Mouse (Mus musculus) neural tube, embryonic 15.5 days (tissue): ENCODE data around the gene Eif4e1b. TPM values are rescaled to one million over a fixed set of nuclear protein-coding genes. Genes with fewer than 3 reads are reported as not detected.

Source experiments
- ATAC-seq: fragments of 200-750 bp; cut with Nextera tagmentation; 2 replicates; pipeline ENCODE4 v1.8.0; 2017; ENCODE audit warnings: mild to moderate bottlenecking, moderate TSS enrichment, moderate library complexity; ENCODE audit not compliant: low FRiP score
- H3K27ac ChIP-seq: fragments of 300-500 bp; sonication (generic); replicated peaks from 2 replicates; pipeline ENCODE4 v1.5.1; 2015; ENCODE audit warnings: mild to moderate bottlenecking, inconsistent platforms
- H3K27me3 ChIP-seq: fragments of 300-500 bp; sonication (generic); replicated peaks from 2 replicates; pipeline ENCODE4 v1.6.1; 2015; ENCODE audit warnings: inconsistent platforms
- H3K36me3 ChIP-seq: fragments of 300-500 bp; sonication (generic); 2 replicates; pipeline ENCODE4 v1.6.1; 2015; ENCODE audit warnings: inconsistent platforms
- H3K4me1 ChIP-seq: fragments of 300-500 bp; sonication (generic); 2 replicates; pipeline ENCODE4 v1.6.1; 2015; ENCODE audit warnings: inconsistent platforms
- H3K4me2 ChIP-seq: fragments of 300-500 bp; sonication (generic); 2 replicates; pipeline ENCODE4 v1.6.1; 2015; ENCODE audit warnings: inconsistent platforms, mild to moderate bottlenecking, moderate library complexity
- H3K4me3 ChIP-seq: fragments of 300-500 bp; sonication (generic); replicated peaks from 2 replicates; pipeline ENCODE4 v1.5.1; 2015; ENCODE audit warnings: mild to moderate bottlenecking, inconsistent platforms
- H3K9ac ChIP-seq: fragments of 300-500 bp; sonication (generic); replicated peaks from 2 replicates; pipeline ENCODE4 v1.6.1; 2015; ENCODE audit warnings: mild to moderate bottlenecking, inconsistent platforms
- H3K9me3 ChIP-seq: fragments of 300-500 bp; sonication (generic); replicated peaks from 2 replicates; pipeline ENCODE4 v1.6.1; 2016; ENCODE audit warnings: inconsistent platforms
- WGBS: fragments of 180-500 bp; shearing (Covaris S2); methylation state at CpG from one replicate; pipeline ENCODE4 v1.1.7; 2015; ENCODE audit warnings: mixed read lengths; 5-methylcytosine and 5-hydroxymethylcytosine counted together
- polyA plus RNA-seq: library from polyadenylated mRNA; unstranded; fragments of >200 nt; fragmentation: Nextera tagmentation; extraction: Ambion mirVana; gene quantifications from 2 replicates; pipeline ENCODE4 v1.2.1, GENCODE M21; 2015

The Eif4e1b gene
- polyA plus RNA-seq, result not detected in 2 replicates

DNA sequence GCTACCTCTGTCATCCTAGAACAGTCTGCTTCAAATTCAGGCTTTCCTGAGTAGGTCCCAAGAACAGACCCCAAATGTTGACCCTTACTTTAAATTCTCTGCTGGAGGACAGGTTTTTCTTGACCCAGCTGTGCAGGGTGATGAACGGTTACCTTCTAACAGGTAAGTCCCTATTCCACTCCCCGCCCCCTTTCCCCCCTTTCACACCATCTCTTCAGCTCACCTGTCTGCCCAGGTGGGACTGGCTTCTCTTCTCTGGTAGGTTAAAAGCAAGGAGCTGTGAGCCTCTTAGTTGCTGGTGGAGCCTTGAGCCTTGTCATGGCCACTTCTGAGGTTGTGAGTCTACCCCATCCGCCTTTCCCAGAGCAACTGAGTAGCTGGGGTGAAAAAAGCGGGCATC, at the start of gene Eif4e1b:
Gene Eif4e1b, plus strand, starts transcription at position 301 of the 400 bp plus-strand sequence.
- Histone ChIP-seq H3K27ac (no peak within 1 kb of the TSS), H3K4me1 (peaks cover 6% of the 10 kb centered on the region; the same call in 1 of the 2 replicates), H3K4me2 (no peak within 1 kb of the TSS), H3K9me3 (no peaks in the 10 kb centered on the region), H3K36me3 (no peaks in the 10 kb centered on the region), H3K9ac (no peak within 1 kb of the TSS), H3K4me3 (no peak within 1 kb of the TSS), H3K27me3 (no peaks in the 10 kb centered on the region)
- WGBS, result 90% methylated on average over 4 of the region's 4 CpGs
- ATAC-seq, result no peak

DNA sequence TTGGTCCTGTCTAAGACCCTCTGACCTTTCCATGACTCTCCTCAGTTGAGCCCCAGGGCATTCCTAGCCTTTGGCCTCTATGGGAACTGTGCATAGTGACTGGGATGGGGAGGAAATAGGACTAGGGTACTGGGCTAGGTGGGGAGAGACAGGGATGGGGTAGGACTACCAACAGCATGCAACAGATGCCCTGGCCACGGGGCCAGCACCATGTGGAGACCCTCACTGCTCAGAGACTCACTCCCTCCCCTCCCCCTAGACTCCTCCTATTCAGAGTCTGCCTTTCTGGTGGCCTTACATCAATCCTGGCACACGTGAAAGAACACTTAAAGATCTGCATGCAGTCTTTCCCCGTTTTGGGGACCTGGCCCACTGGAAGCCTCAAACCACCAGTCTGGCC, 46.9 kb upstream of the Eif4e1b start:
- H3K27me3 ChIP-seq, result peaks cover 24% of the 10 kb centered on the region
- peaks cover 59% of the 10 kb centered on the region for H3K36me3 ChIP-seq
- 21% methylated on average over 3 of the region's 3 CpGs for WGBS
- 0 out of 2 replicates have a peak, but pooled peaks have one; percentile 7 for ATAC-seq
- H3K27ac ChIP-seq, result no peak overlapping the region
- peaks cover 14% of the 10 kb centered on the region for H3K4me1 ChIP-seq
- no peaks in the 10 kb centered on the region for H3K9me3 ChIP-seq
- no peak overlapping the region for H3K4me2 ChIP-seq
- H3K4me3 ChIP-seq, result no peak overlapping the region
- no peak overlapping the region for H3K9ac ChIP-seq

DNA sequence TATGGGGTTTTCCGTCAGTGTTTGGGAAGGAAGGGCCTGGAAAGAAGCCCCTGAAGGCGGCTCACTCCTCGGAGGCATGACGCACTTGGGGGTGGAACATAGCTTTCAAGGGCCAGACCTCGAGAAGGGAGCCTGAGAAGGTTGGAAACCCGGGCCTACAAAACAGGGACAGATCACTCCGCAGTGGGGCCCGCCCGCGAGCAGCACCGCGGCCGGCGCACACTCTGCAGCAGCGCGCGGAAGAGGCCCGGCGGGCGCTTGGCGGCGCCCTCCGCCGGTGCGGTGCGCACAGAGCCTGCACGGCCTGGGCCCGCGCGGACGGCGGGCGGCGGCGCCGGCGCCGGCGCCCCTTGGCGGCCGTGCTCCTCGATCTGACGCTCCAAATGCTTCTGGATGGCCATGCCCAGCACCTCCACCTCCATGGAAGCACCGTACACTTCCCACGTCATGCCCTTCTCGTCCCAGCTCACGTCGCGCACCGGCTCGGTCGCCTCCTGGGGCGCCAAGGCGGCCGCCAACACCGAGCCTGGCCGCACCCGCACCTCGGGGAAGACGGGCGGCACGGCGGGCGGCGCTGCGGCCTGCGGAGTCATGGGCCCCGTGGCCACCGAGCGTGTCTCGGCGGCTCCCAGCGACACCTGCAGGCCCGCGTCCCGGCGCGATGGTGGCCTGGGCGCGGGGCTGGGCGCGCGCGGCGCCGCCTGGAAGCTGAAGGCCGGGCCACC, 46.1 kb upstream of the Eif4e1b start:
- WGBS, result 3% methylated on average over 68 of the region's 87 CpGs
- peak; percentile 45; the same call in 1 of the 2 replicates for ATAC-seq
- H3K36me3 ChIP-seq, result peaks cover 59% of the 10 kb centered on the region
- no peak overlapping the region for H3K27ac ChIP-seq
- peaks cover 24% of the 10 kb centered on the region for H3K27me3 ChIP-seq
- H3K9ac ChIP-seq, result no peak overlapping the region
- no peaks in the 10 kb centered on the region for H3K9me3 ChIP-seq
- peak overlapping the region; percentile 14 for H3K4me3 ChIP-seq
- peak overlapping the region; percentile 48 for H3K4me2 ChIP-seq
- peaks cover 14% of the 10 kb centered on the region for H3K4me1 ChIP-seq

GRCm38 (mm10) chr13:54738213-54738601, 45.6 kb upstream of the Eif4e1b start:
- Histone ChIP-seq H3K4me1 (peaks cover 14% of the 10 kb centered on the region), H3K4me3 (peak overlapping the region; percentile 14), H3K4me2 (peak overlapping the region; percentile 48), H3K27ac (no peak overlapping the region), H3K27me3 (peaks cover 24% of the 10 kb centered on the region), H3K9me3 (no peaks in the 10 kb centered on the region), H3K36me3 (peaks cover 59% of the 10 kb centered on the region), H3K9ac (no peak overlapping the region)
- WGBS, result 8% methylated on average over 34 of the region's 34 CpGs
- 0 out of 2 replicates have a peak, but pooled peaks have one; percentile 2 for ATAC-seq

DNA sequence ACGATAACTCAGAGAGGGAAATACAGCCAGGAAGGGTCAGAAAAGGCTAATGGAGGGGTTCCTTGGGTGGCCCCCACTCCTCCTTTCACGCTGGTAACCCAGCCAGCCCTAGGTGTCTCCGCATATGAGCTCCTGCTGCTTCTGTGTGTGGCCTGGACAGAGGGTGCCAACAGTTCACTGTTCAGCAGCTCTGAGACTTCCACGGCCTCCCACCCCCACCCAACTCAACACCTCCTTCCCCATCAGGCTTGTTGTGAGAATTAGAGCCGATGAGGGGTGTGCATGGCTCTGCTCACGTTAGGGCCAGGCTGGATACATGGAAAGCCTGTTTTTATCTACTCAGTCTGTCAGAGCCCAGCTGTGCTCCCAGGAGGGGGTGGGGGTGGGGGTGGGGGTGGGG, 37.7 kb upstream of the Eif4e1b start:
- Histone ChIP-seq H3K27me3 (peaks cover 3% of the 10 kb centered on the region; the same call in 1 of the 2 replicates), H3K4me1 (peaks cover 53% of the 10 kb centered on the region), H3K9ac (0 out of 2 replicates have a peak overlapping the region, but pooled peaks have one; percentile 6), H3K36me3 (peaks cover 7% of the 10 kb centered on the region; the same call in 1 of the 2 replicates), H3K4me2 (peak overlapping the region; percentile 73), H3K4me3 (no peak overlapping the region), H3K27ac (no peak overlapping the region), H3K9me3 (no peaks in the 10 kb centered on the region)
- no peak for ATAC-seq
- WGBS, result 40% methylated on average over 6 of the region's 6 CpGs

GRCm38 (mm10) chr13:54746896-54747295, 36.9 kb upstream of the Eif4e1b start:
- no peaks in the 10 kb centered on the region for H3K9me3 ChIP-seq
- H3K4me1 ChIP-seq, result peaks cover 58% of the 10 kb centered on the region
- H3K27ac ChIP-seq, result no peak overlapping the region
- no peak overlapping the region for H3K9ac ChIP-seq
- H3K36me3 ChIP-seq, result no peaks in the 10 kb centered on the region; the same call in 1 of the 2 replicates
- WGBS, result 35% methylated on average over 10 of the region's 10 CpGs
- peak overlapping the region; percentile 73 for H3K4me2 ChIP-seq
- ATAC-seq, result no peak
- H3K4me3 ChIP-seq, result peak overlapping the region; percentile 62
- peaks cover 4% of the 10 kb centered on the region; the same call in 1 of the 2 replicates for H3K27me3 ChIP-seq

- Histone ChIP-seq H3K27ac (peak overlapping the region; percentile 91), H3K4me1 (peaks cover 65% of the 10 kb centered on the region), H3K9ac (peak overlapping the region; percentile 74), H3K36me3 (no peaks in the 10 kb centered on the region), H3K9me3 (no peaks in the 10 kb centered on the region), H3K4me3 (peak overlapping the region; percentile 62), H3K4me2 (peak overlapping the region; percentile 73), H3K27me3 (peaks cover 4% of the 10 kb centered on the region; the same call in 1 of the 2 replicates)
- ATAC-seq, result no peak
- WGBS, result 83% methylated on average over 8 of the region's 8 CpGs
Measured at GRCm38 (mm10) chr13:54748190-54748589, 35.6 kb upstream of the Eif4e1b start.

DNA sequence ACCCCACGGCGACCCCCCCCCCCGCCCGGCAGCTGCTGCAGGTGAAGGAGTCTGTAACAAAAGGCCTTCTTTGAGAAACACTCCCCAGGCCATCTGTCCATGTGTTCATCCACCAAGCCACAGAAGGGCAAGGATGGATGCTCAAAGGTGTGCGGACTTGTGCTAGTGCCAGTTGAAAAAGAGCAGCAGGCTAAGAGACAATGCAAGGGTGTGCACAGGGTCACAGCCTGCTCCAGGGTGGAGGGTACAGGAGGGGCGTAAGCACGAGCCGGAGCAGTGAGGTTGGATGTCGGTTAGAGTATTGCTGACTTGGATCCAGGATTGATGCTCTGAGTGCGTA, 35.1 kb upstream of the Eif4e1b start:
- H3K9me3 ChIP-seq, result no peaks in the 10 kb centered on the region
- ATAC-seq, result peak; percentile 46; the same call in 1 of the 2 replicates
- H3K36me3 ChIP-seq, result no peaks in the 10 kb centered on the region
- peak overlapping the region; percentile 91 for H3K27ac ChIP-seq
- H3K4me3 ChIP-seq, result peak overlapping the region; percentile 62
- H3K4me2 ChIP-seq, result peak overlapping the region; percentile 73
- H3K4me1 ChIP-seq, result peaks cover 68% of the 10 kb centered on the region
- H3K9ac ChIP-seq, result peak overlapping the region; percentile 74
- peaks cover 4% of the 10 kb centered on the region; the same call in 1 of the 2 replicates for H3K27me3 ChIP-seq
- 35% methylated on average over 10 of the region's 10 CpGs for WGBS

GRCm38 (mm10) chr13:54749061-54749863, 34.5 kb upstream of the Eif4e1b start:
- ATAC-seq, result peak; percentile 90
- H3K27me3 ChIP-seq, result peaks cover 4% of the 10 kb centered on the region; the same call in 1 of the 2 replicates
- peak overlapping the region; percentile 73 for H3K4me2 ChIP-seq
- no peaks in the 10 kb centered on the region for H3K36me3 ChIP-seq
- peaks cover 73% of the 10 kb centered on the region for H3K4me1 ChIP-seq
- H3K27ac ChIP-seq, result peak overlapping the region; percentile 91
- H3K4me3 ChIP-seq, result peak overlapping the region; percentile 62
- 2% methylated on average over 35 of the region's 100 CpGs for WGBS
- peak overlapping the region; percentile 74 for H3K9ac ChIP-seq
- no peaks in the 10 kb centered on the region for H3K9me3 ChIP-seq

GRCm38 (mm10) chr13:54749864-54750411, 33.9 kb upstream of the Eif4e1b start, which contains the start of gene Gprin1:
Gene Gprin1 (minus strand): TSS chr13:54749874.
- peak within 1 kb of the TSS; percentile 62 for H3K4me3 ChIP-seq
- peak within 1 kb of the TSS; percentile 91 for H3K27ac ChIP-seq
- H3K36me3 ChIP-seq, result no peaks in the 10 kb centered on the region
- H3K9me3 ChIP-seq, result no peaks in the 10 kb centered on the region
- H3K9ac ChIP-seq, result peak within 1 kb of the TSS; percentile 74
- H3K27me3 ChIP-seq, result peaks cover 4% of the 10 kb centered on the region; the same call in 1 of the 2 replicates
- peak; percentile 73 for ATAC-seq
- peak within 1 kb of the TSS; percentile 73 for H3K4me2 ChIP-seq
- H3K4me1 ChIP-seq, result peaks cover 74% of the 10 kb centered on the region
- WGBS, result 1% methylated on average over 29 of the region's 29 CpGs

DNA sequence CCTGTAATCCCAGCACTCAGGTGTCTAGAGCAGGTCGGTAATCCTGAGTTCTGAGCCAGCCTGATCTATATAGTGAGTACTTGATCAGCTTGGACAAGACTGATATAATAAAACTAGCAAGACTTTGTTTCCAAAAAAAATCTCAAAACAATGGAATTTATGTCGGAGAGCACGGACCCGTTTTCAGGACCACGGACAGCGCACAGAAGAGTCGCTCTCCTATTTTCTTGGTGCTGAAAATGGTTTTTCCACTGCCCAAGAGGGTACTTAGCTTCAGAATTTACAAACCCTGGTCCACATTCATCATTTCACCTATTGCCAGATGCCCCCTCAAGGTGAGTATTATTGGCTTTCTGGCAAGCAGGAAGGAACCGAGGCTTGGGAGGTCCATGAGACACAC, 33.1 kb upstream of the Eif4e1b start:
- H3K36me3 ChIP-seq, result no peaks in the 10 kb centered on the region
- peaks cover 4% of the 10 kb centered on the region; the same call in 1 of the 2 replicates for H3K27me3 ChIP-seq
- H3K27ac ChIP-seq, result no peak overlapping the region
- H3K4me1 ChIP-seq, result peaks cover 74% of the 10 kb centered on the region
- 6% methylated on average over 8 of the region's 8 CpGs for WGBS
- H3K4me2 ChIP-seq, result peak overlapping the region; percentile 73; the same call in 1 of the 2 replicates
- no peak overlapping the region for H3K9ac ChIP-seq
- H3K4me3 ChIP-seq, result 0 out of 2 replicates have a peak overlapping the region, but pooled peaks have one; percentile 62
- ATAC-seq, result no peak
- no peaks in the 10 kb centered on the region for H3K9me3 ChIP-seq
